Mouse (Mus musculus) heart, postnatal 0 days (tissue): ENCODE data around the gene Stpg2. TPM values are rescaled to one million over a fixed set of nuclear protein-coding genes. Genes with fewer than 3 reads are reported as not detected.
"Not testable (repeated sequence)": the region's sequence is repeated elsewhere in the genome, so short reads cannot be mapped to it uniquely, and the experiment has no call there.

ENCODE experiments used
- ATAC-seq: fragments of 200-750 bp; cut with Nextera tagmentation; 2 replicates; pipeline ENCODE4 v1.8.0; 2017; ENCODE audit warnings: low read depth, moderate number of reproducible peaks, moderate library complexity; ENCODE audit not compliant: insufficient read depth
- DNase-seq: peaks from one replicate; pipeline ENCODE4 v3.0.0-alpha.2; 2016; ENCODE audit warnings: low spot score
- H3K27ac ChIP-seq: fragments of 300-500 bp; sonication (generic); 2 replicates; pipeline ENCODE4 v1.5.1; 2014; ENCODE audit warnings: low read depth, mild to moderate bottlenecking
- H3K27me3 ChIP-seq: fragments of 300-500 bp; sonication (generic); 2 replicates; pipeline ENCODE4 v1.6.1; 2014; ENCODE audit warnings: low read length, mixed read lengths; ENCODE audit not compliant: control insufficient read depth, insufficient read depth
- H3K36me3 ChIP-seq: fragments of 300-500 bp; sonication (generic); replicated peaks from 2 replicates; pipeline ENCODE4 v1.6.1; 2014; ENCODE audit warnings: low read length, mixed read lengths; ENCODE audit not compliant: control insufficient read depth, insufficient read depth
- H3K4me1 ChIP-seq: fragments of 300-500 bp; sonication (generic); 2 replicates; pipeline ENCODE4 v1.6.1; 2014; ENCODE audit warnings: antibody characterized with exemption; ENCODE audit not compliant: control insufficient read depth, insufficient read depth
- H3K4me2 ChIP-seq: fragments of 300-500 bp; sonication (generic); 2 replicates; pipeline ENCODE4 v1.6.1; 2014; ENCODE audit warnings: low read depth, mild to moderate bottlenecking, low read length, moderate library complexity
- H3K4me3 ChIP-seq: fragments of 300-500 bp; sonication (generic); 2 replicates; pipeline ENCODE4 v1.5.1; 2014; ENCODE audit warnings: low read depth, low read length
- H3K9ac ChIP-seq: fragments of 300-500 bp; sonication (generic); replicated peaks from 2 replicates; pipeline ENCODE4 v1.6.1; 2014; ENCODE audit warnings: low read depth, low read length, mixed read lengths
- H3K9me3 ChIP-seq: fragments of 300-500 bp; sonication (generic); replicated peaks from 2 replicates; pipeline ENCODE4 v1.6.1; 2016; ENCODE audit warnings: low read length; ENCODE audit not compliant: control insufficient read depth
- CTCF ChIP-seq: IDR thresholded peaks from 2 replicates; pipeline ENCODE4 v1.5.1; 2016; ENCODE audit warnings: antibody characterized with exemption, control low read depth, low read depth
- EP300 ChIP-seq: IDR thresholded peaks from 2 replicates; pipeline ENCODE4 v1.6.1; 2016; ENCODE audit warnings: antibody characterized with exemption, low read depth
- WGBS: fragments of 180-500 bp; shearing (Covaris S2); extraction: QIAGEN DNeasy Blood & Tissue Kit; methylation state at CpG from one replicate; pipeline ENCODE4 v1.1.7; 2014; 5-methylcytosine and 5-hydroxymethylcytosine counted together
- polyA plus RNA-seq: library from polyadenylated mRNA; unstranded; fragments of >200 nt; fragmentation: Nextera tagmentation; extraction: Ambion mirVana; gene quantifications from 2 replicates; pipeline ENCODE4 v1.2.1, GENCODE M21; 2015
- total RNA-seq: library from RNA; depleted of rRNA; stranded (reverse); fragments of >200 nt; gene quantifications from 2 replicates; pipeline ENCODE4 v1.2.3, GENCODE M21; 2014; ENCODE audit warnings: low replicate concordance

Stpg2 gene
- total and polyA plus RNA-seq, 2 experiments from 2014 or later = not detected

- Histone ChIP-seq H3K4me1 (no peaks in the 10 kb centered on the region), H3K4me2 (no peak overlapping the region), H3K9ac (no peak overlapping the region), H3K27me3 (no peaks in the 10 kb centered on the region), H3K9me3 (no peaks in the 10 kb centered on the region), H3K36me3 (no peaks in the 10 kb centered on the region), H3K27ac (no peak overlapping the region), H3K4me3 (no peak overlapping the region)
- no peak for ATAC-seq
- WGBS = 80% methylated on average over 1 of the region's 1 CpGs
- DNase-seq = no peak
- no peak for TF ChIP-seq EP300
- no peak for TF ChIP-seq CTCF
Observed at GRCm38 (mm10) chr3:139676723-139677122, 471.2 kb downstream of the Stpg2 start.

- not testable (repeated sequence) for H3K4me2 ChIP-seq, H3K27me3 ChIP-seq, H3K9ac ChIP-seq, H3K4me3 ChIP-seq, ATAC-seq, H3K36me3 ChIP-seq, DNase-seq, H3K9me3 ChIP-seq, H3K27ac ChIP-seq, H3K4me1 ChIP-seq
- WGBS = 86% methylated on average over 3 of the region's 3 CpGs
Observed at GRCm38 (mm10) chr3:139704238-139704637, 498.7 kb downstream of the Stpg2 start.

- DNase-seq, H3K36me3 ChIP-seq, H3K9ac ChIP-seq, H3K27me3 ChIP-seq, H3K9me3 ChIP-seq, H3K4me3 ChIP-seq, H3K27ac ChIP-seq, ATAC-seq, H3K4me1 ChIP-seq, H3K4me2 ChIP-seq: not testable (repeated sequence)
- 60% methylated on average over 4 of the region's 4 CpGs for WGBS
Observed at GRCm38 (mm10) chr3:139707396-139707795, 501.9 kb downstream of the Stpg2 start.

- H3K27me3 ChIP-seq = no peaks in the 10 kb centered on the region
- H3K9ac ChIP-seq = no peak overlapping the region
- WGBS = 69% methylated on average over 4 of the region's 4 CpGs
- TF ChIP-seq CTCF = no peak
- TF ChIP-seq EP300 = no peak
- DNase-seq (no peak), ATAC-seq (no peak)
- H3K36me3 ChIP-seq = no peaks in the 10 kb centered on the region
- H3K9me3 ChIP-seq = no peaks in the 10 kb centered on the region
- H3K4me1 ChIP-seq = no peaks in the 10 kb centered on the region
- no peak overlapping the region for H3K27ac ChIP-seq
- H3K4me3 ChIP-seq = no peak overlapping the region
- H3K4me2 ChIP-seq = no peak overlapping the region
Observed at GRCm38 (mm10) chr3:139709794-139710193, 504.3 kb downstream of the Stpg2 start.

GRCm38 (mm10) chr3:139728751-139729150, 523.3 kb downstream of the Stpg2 start:
- Histone ChIP-seq H3K36me3 (no peaks in the 10 kb centered on the region), H3K4me1 (no peaks in the 10 kb centered on the region), H3K27me3 (no peaks in the 10 kb centered on the region), H3K4me2 (no peak overlapping the region), H3K9ac (no peak overlapping the region), H3K4me3 (no peak overlapping the region), H3K9me3 (no peaks in the 10 kb centered on the region), H3K27ac (no peak overlapping the region)
- 87% methylated on average over 7 of the region's 7 CpGs for WGBS
- TF ChIP-seq EP300 (no peak), CTCF (no peak)
- DNase-seq = no peak
- no peak for ATAC-seq

- Histone ChIP-seq H3K9ac (no peak overlapping the region), H3K4me2 (no peak overlapping the region), H3K4me1 (no peaks in the 10 kb centered on the region), H3K9me3 (no peaks in the 10 kb centered on the region), H3K36me3 (no peaks in the 10 kb centered on the region), H3K4me3 (no peak overlapping the region), H3K27ac (no peak overlapping the region), H3K27me3 (no peaks in the 10 kb centered on the region)
- ATAC-seq (no peak), DNase-seq (no peak)
- 76% methylated on average over 5 of the region's 5 CpGs for WGBS
- TF ChIP-seq EP300 (no peak), CTCF (no peak)
Observed at GRCm38 (mm10) chr3:139729248-139729647, 523.8 kb downstream of the Stpg2 start.
